Mouse (Mus musculus): ENCODE measurements at regions not wholly inside any gene's neighbourhood (a gene's known extent, or its start where the extent isn't known, plus 50 kb on each side); places are given as distances from the start of the nearest gene placed in this dataset.
"Not testable (repeated sequence)": the region's sequence is repeated elsewhere in the genome, so short reads cannot be mapped to it uniquely, and the experiment has no call there.

DNA sequence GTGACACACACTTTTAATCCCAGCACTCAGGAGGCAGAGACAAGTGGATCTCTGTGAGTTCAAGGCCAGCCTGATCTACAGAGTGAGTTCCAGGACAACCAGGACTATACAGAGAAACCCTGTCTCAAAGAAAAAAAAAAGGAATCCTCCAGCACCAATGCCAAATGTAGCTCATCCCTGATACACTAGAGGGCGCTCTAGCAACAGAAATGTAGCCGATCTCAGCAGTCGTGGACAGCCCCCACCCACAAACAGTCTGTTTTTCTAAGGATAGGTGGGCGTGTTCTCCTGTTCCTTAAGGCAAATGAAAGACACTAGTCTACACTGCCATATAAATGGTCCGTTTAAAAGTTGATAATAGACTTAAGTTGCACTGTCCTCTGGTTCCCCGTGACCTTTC is 2447.9 kb upstream of the Gm8797 start:
- peak; percentile 68 for TF ChIP-seq CTCF (conservative IDR thresholded peaks at IDR 0.05)
- peak; percentile 26 to 44 for DNase-seq (ENCODE audit: low spot score in 2 of 2)
- H3K27ac ChIP-seq, H3K4me3 ChIP-seq: not testable (repeated sequence)

DNA sequence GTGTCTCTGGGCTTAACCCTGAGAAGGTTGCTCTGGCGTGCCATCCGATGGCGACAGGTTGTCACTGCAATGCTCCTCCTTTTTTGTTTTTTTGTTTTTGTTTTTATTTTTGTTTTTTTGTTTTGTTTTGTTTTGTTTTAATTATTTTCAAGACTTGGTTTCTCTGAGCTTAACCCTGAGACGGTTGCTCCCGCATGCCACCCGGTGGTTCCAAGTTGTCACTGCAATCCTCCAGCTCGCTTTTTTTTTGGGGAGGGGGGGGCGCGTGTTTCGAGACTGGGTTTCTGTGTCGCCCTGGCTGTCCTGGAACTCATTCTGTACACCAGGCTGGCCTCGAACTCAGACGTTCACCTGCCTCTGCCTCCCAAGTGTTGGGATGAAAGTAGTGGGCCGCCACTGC is 2442.1 kb upstream of the Gm8797 start:
- DNase-seq (ENCODE audit: low spot score in 2 of 2) = no peak
- peak; percentile 54 for TF ChIP-seq CTCF (conservative IDR thresholded peaks at IDR 0.05)
- Histone ChIP-seq H3K4me3 (no peak overlapping the region), H3K27ac (no peak overlapping the region)

DNA sequence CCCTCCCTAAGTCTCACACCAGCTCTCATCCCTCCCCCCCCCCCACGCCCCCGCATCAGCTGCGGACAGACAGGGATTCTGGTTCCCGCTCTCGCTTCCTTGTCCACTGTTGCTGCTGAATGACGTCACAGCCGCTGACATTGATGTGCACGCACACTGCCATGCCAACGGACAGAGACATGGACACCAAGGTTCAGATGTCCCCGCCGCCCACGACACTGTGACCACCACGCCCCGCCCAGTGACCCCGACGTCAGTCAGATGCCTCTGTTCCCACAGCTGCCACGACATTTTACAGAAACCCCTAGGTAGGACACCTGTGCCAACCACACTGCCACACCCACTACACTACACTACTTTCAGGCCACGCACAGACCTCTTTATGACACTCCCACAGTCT is 2441.6 kb upstream of the Gm8797 start:
- H3K27ac ChIP-seq = no peak overlapping the region
- no peak for DNase-seq (ENCODE audit: low spot score in 2 of 2)
- no peak overlapping the region for H3K4me3 ChIP-seq
- no peak for TF ChIP-seq CTCF (conservative IDR thresholded peaks at IDR 0.05)

DNA sequence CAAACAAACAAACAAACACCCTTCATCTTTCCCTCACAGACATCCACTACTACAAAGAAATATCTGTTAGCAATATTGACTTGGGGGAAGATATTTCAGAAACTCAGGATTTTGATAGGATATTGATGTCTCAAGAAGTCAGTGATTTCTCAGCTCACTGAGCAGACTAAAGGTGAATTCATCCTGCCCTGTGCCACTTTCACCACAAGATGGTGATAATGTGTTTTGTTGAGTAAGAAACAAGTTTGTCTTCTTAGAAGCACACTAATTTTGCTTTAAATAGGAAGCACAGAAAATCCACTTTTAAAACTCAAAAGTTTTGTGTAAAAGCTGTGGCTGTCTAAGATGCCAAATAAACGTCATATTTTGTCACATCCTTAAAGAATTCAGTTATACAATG is 2439.8 kb upstream of the Gm8797 start:
- TF ChIP-seq CTCF (conservative IDR thresholded peaks at IDR 0.05) = peak; percentile 66
- H3K27ac ChIP-seq = no peak overlapping the region
- no peak overlapping the region for H3K4me3 ChIP-seq
- no peak for DNase-seq (ENCODE audit: low spot score in 2 of 2)

- Histone ChIP-seq H3K4me3 (no peak overlapping the region), H3K27ac (no peak overlapping the region)
- no peak for DNase-seq (ENCODE audit: low spot score in 2 of 2)
- TF ChIP-seq CTCF (conservative IDR thresholded peaks at IDR 0.05) = no peak
Measured at GRCm38 (mm10) chr3:3349634-3350033, 2401.0 kb upstream of the Gm8797 start.

DNA sequence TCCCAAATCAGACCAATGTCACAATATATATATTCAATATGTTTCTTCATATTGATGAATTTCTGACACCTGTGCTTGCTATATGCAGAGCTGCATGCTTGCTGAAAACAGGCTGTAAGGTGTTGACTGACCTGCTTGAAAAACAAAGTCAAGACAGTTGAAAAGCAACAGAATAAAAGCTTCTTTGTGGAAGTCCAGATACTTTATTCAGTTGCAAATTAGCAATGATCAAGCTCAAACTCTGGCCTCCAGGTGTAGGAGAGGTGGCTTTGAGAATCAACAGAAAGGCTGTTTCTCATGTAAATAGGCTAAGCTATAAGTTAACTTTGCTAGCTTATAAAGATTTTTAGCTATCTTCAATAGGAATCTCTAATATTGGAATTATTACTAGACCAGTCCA is 2379.7 kb upstream of the Gm8797 start:
- DNase-seq (ENCODE audit: low spot score in 2 of 2); H3K27ac ChIP-seq; H3K4me3 ChIP-seq: not testable (repeated sequence)

DNA sequence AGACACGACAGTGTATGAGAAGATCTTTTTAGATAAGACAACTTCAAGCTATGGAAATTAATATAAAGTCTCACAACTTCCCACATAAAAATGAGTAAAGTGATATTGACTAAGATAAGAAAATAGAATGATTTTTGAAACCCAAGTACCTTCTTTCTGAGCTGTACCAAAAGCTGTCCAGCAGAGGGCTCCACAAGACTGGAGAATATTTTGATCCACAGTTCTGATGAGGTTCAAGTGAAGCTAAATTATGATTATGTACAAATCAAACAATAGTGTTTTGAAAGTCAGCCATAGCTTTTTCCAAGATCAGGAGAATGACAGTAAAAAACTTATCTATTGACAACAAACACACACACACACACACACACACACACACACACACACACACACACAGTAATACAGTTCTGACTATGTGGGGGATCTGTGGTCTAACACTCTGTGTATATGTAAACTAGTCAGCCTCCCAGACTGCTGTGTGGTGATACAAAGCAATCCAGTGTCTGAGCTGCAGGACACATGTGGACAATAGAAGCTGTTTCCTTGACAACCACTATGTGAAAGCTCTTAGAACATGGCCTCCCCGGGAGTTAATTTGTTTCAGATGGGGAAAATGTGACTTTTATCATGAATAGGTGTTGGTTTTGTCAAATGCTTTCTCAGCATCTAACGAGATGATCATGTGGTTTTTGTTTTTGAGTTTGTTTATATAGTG is 2362.4 kb upstream of the Gm8797 start:
- peak; percentile 55 for TF ChIP-seq CTCF (conservative IDR thresholded peaks at IDR 0.05)
- no peak for DNase-seq (ENCODE audit: low spot score in 2 of 2)
- Histone ChIP-seq H3K27ac (no peak overlapping the region), H3K4me3 (no peak overlapping the region)
